In genomic region chr3:9499489-9499888, GRCm38 (mm10) we compare ENCODE assay signal across 9 mouse cellular contexts.
DNase-seq lines count a peak whose midpoint lies in the region; ATAC-seq and TF ChIP-seq lines count a peak whose summit lies in the region.
"Had no signal": no experiment of that assay in that cellular context is flagged by ENCODE, and none has a peak within 500 bp of the region (broad histone marks: within the 10 kb centered on the region; RNA-seq: fewer than 3 reads in every experiment).

No protein-coding gene starts in this region.

- no peaks in the 10 kb centered on the region for H3K9me3 ChIP-seq in neural tube, embryonic 11.5 days (ENCODE audit: control insufficient read depth, low read length)
- no peaks in the 10 kb centered on the region for H3K9me3 ChIP-seq in liver, embryonic 15.5 days (replicated peaks)
- no peaks in the 10 kb centered on the region for H3K9me3 ChIP-seq in stomach, postnatal 0 days (ENCODE audit: control insufficient read depth, low read length)

- H3K4me1 ChIP-seq in neural tube, embryonic 11.5 days (ENCODE audit: control insufficient read depth, insufficient read depth, low read length) = peaks cover 13% of the 10 kb centered on the region
- peaks cover 20% of the 10 kb centered on the region for H3K4me1 ChIP-seq in liver, embryonic 15.5 days (replicated peaks)
- H3K4me1 ChIP-seq in stomach, postnatal 0 days (replicated peaks; ENCODE audit: control insufficient read depth, insufficient read depth) = peaks cover 6% of the 10 kb centered on the region

- WGBS in neural tube, embryonic 11.5 days = 64% methylated on average over 5 of the region's 5 CpGs
- WGBS in liver, embryonic 15.5 days (ENCODE audit: insufficient replicate concordance) = 12% methylated on average over 5 of the region's 5 CpGs
- 23% methylated on average over 5 of the region's 5 CpGs for WGBS in stomach, postnatal 0 days

- TF ChIP-seq EP300 in stomach, postnatal 0 days (optimal IDR thresholded peaks at IDR 0.05) = no peak

- H3K4me2 ChIP-seq in neural tube, embryonic 11.5 days (ENCODE audit: low read depth) = no peak overlapping the region
- peak overlapping the region; percentile 1; the same call in 1 of the 2 replicates for H3K4me2 ChIP-seq in liver, embryonic 15.5 days
- H3K4me2 ChIP-seq in stomach, postnatal 0 days (replicated peaks; ENCODE audit: low read depth) = 0 out of 2 replicates have a peak overlapping the region, but pooled peaks have one; percentile 17

- H3K9ac ChIP-seq in neural tube, embryonic 11.5 days (ENCODE audit: low read length) = no peak overlapping the region
- H3K9ac ChIP-seq in liver, embryonic 15.5 days = no peak overlapping the region
- H3K9ac ChIP-seq in stomach, postnatal 0 days (ENCODE audit: low read length) = no peak overlapping the region

- TF ChIP-seq CTCF in gastrocnemius, adult 2 months (IDR thresholded peaks at IDR 0.05) = no peak
- no peak for TF ChIP-seq CTCF in stomach, postnatal 0 days (IDR thresholded peaks at IDR 0.05; ENCODE audit: low read depth)

- 0 out of 2 replicates have a peak, but pooled peaks have one; percentile 10 for ATAC-seq in neural tube, embryonic 11.5 days (ENCODE audit: insufficient read depth, low FRiP score, low TSS enrichment)
- no peak for ATAC-seq in liver, embryonic 15.5 days (ENCODE audit: insufficient read depth)
- no peak for ATAC-seq in stomach, postnatal 0 days (ENCODE audit: low FRiP score, low TSS enrichment)

- H3K27me3 ChIP-seq in neural tube, embryonic 11.5 days (ENCODE audit: control insufficient read depth, insufficient read depth, low read length) = no peaks in the 10 kb centered on the region
- no peaks in the 10 kb centered on the region for H3K27me3 ChIP-seq in liver, embryonic 15.5 days
- no peaks in the 10 kb centered on the region for H3K27me3 ChIP-seq in stomach, postnatal 0 days (ENCODE audit: control insufficient read depth, insufficient read depth, low read length)

- no peak for DNase-seq in gastrocnemius, adult 2 months
- DNase-seq in gastrocnemius, postnatal 25 days = no peak
- no peak for DNase-seq in neural tube, embryonic 11.5 days (ENCODE audit: low spot score)
- DNase-seq in neural tube, embryonic 10.5 days (ENCODE audit: extremely low spot score, low spot score) = no peak
- no peak for DNase-seq in stomach, postnatal 0 days (ENCODE audit: low spot score)
- no peak for DNase-seq in lung, postnatal 14 days
- DNase-seq in cerebellum, postnatal 4 days (ENCODE audit: low spot score in 2 of 2) = no peak

- H3K27ac ChIP-seq in gastrocnemius, adult 2 months = peak overlapping the region; percentile 70
- H3K27ac ChIP-seq in neural tube, embryonic 11.5 days (ENCODE audit: low read depth, low read length) = no peak overlapping the region
- no peak overlapping the region for H3K27ac ChIP-seq in liver, embryonic 15.5 days (replicated peaks)
- peak overlapping the region; percentile 81 for H3K27ac ChIP-seq in stomach, postnatal 0 days (replicated peaks)

- intact Hi-C loops in gastrocnemius, adult 2 months (cut with DNase I) = no loop called here

- H3K36me3 ChIP-seq in neural tube, embryonic 11.5 days (ENCODE audit: control insufficient read depth, insufficient read depth, low read length) = no peaks in the 10 kb centered on the region
- H3K36me3 ChIP-seq in liver, embryonic 15.5 days (replicated peaks) = no peaks in the 10 kb centered on the region
- no peaks in the 10 kb centered on the region for H3K36me3 ChIP-seq in stomach, postnatal 0 days (ENCODE audit: control insufficient read depth, insufficient read depth, low read length)

- H3K4me3 ChIP-seq in gastrocnemius, adult 2 months = peak overlapping the region; percentile 9; the same call in 1 of the 2 replicates
- no peak overlapping the region for H3K4me3 ChIP-seq in neural tube, embryonic 11.5 days (ENCODE audit: low read depth, low read length)
- no peak overlapping the region for H3K4me3 ChIP-seq in liver, embryonic 15.5 days (replicated peaks)
- H3K4me3 ChIP-seq in stomach, postnatal 0 days (ENCODE audit: low read depth, low read length) = no peak overlapping the region
- H3K4me3 ChIP-seq: erythroblast, embryonic 14.5 days had no signal

Comparison
In these comparisons a context has a peak if more than half of its experiments do, and no peak if none do; other contexts are left out.
1. H3K27ac ChIP-seq: peak in gastrocnemius, adult 2 months (single experiment) and stomach, postnatal 0 days (single experiment); none in neural tube, embryonic 11.5 days (single experiment) and liver, embryonic 15.5 days (single experiment).